Mouse (Mus musculus): ENCODE results near the gene 0610012G03Rik. TPM values are rescaled to one million over a fixed set of nuclear protein-coding genes. Genes with fewer than 3 reads are reported as not detected.
A peak's percentile ranks its signal among the peaks of the same experiment; 100 is the strongest.

The 0610012G03Rik gene
- total RNA-seq (2014; rRNA removed) (25.3 and 34.6 TPM in 2 replicates), polyA plus RNA-seq (2012; rRNA removed) (61.1 and 63.2 TPM in 2 replicates)

- DNase-seq (ENCODE audit: extremely low read depth, low read depth, low spot score), result peak; percentile 76
- Histone ChIP-seq H3K4me1 (ENCODE audit: control insufficient read depth, insufficient read depth, low read length) (peaks cover 8% of the 10 kb centered on the region), H3K9ac (ENCODE audit: low read depth, low read length) (peak within 1 kb of the TSS; percentile 93), H3K4me3 (ENCODE audit: insufficient read depth, low read depth, low read length) (peak within 1 kb of the TSS; percentile 95), H3K79me2 (ENCODE audit: control insufficient read depth, insufficient read depth, low read length) (peaks cover 23% of the 10 kb centered on the region; the same call in 1 of the 2 replicates), H3K36me3 (ENCODE audit: control insufficient read depth, insufficient read depth, low read length) (no peaks in the 10 kb centered on the region), H3K27ac (replicated peaks; ENCODE audit: insufficient read depth, low read depth, low read length) (peak within 1 kb of the TSS; percentile 66), H3K27me3 (ENCODE audit: control insufficient read depth, insufficient read depth, low read length) (no peaks in the 10 kb centered on the region)
- TF ChIP-seq POLR2A (IDR thresholded peaks at IDR 0.05; ENCODE audit: extremely low read depth, insufficient read depth, low read length) (no peak), CTCF (IDR thresholded peaks at IDR 0.05; ENCODE audit: low read depth, low read length) (no peak)
- WGBS, result under 1% methylated on average over 55 of the region's 55 CpGs
These were observed at the start of gene 0610012G03Rik, which contains the start of gene Ncbp2 for GRCm38 (mm10) chr16:31948345-31948774. Gene 0610012G03Rik (minus strand): TSS chr16:31948494. Gene Ncbp2 (plus strand): TSS chr16:31948513.

DNA sequence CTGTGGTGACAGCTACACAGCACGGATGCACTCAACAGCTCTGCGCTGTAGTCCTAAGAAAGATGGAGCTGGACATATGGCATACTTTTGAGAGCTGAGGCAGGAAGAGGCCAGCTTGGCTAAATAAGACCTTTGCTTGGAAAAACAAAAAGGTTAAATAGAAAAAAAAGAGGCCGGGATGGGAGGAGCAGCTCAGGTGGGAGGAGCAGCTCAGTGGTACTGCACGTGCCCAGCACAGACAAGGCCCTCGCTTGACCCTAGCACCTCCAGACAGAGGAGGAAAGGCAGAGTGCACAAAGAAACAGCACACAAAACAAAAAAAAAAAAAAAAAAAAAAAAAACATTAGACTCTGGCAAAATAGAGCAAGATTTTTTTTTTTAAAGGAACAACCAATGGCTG, 48.1 kb upstream of the 0610012G03Rik start:
- no peak for TF ChIP-seq CTCF (IDR thresholded peaks at IDR 0.05; ENCODE audit: low read depth, low read length)
- no peak for TF ChIP-seq POLR2A (IDR thresholded peaks at IDR 0.05; ENCODE audit: extremely low read depth, insufficient read depth, low read length)
- peaks cover 28% of the 10 kb centered on the region for H3K4me1 ChIP-seq (ENCODE audit: control insufficient read depth, insufficient read depth, low read length)
- peak; percentile 90 for DNase-seq (ENCODE audit: extremely low read depth, low read depth, low spot score)
- WGBS, result 40% methylated on average over 5 of the region's 5 CpGs
- H3K79me2 ChIP-seq (ENCODE audit: control insufficient read depth, insufficient read depth, low read length), result peaks cover 28% of the 10 kb centered on the region; the same call in 1 of the 2 replicates
- H3K9ac ChIP-seq (ENCODE audit: low read depth, low read length), result no peak overlapping the region
- H3K27ac ChIP-seq (replicated peaks; ENCODE audit: insufficient read depth, low read depth, low read length), result peak overlapping the region; percentile 45; the same call in 1 of the 2 replicates
- H3K4me3 ChIP-seq (ENCODE audit: insufficient read depth, low read depth, low read length), result no peak overlapping the region
- H3K27me3 ChIP-seq (ENCODE audit: control insufficient read depth, insufficient read depth, low read length), result no peaks in the 10 kb centered on the region
- no peaks in the 10 kb centered on the region for H3K36me3 ChIP-seq (ENCODE audit: control insufficient read depth, insufficient read depth, low read length)

DNA sequence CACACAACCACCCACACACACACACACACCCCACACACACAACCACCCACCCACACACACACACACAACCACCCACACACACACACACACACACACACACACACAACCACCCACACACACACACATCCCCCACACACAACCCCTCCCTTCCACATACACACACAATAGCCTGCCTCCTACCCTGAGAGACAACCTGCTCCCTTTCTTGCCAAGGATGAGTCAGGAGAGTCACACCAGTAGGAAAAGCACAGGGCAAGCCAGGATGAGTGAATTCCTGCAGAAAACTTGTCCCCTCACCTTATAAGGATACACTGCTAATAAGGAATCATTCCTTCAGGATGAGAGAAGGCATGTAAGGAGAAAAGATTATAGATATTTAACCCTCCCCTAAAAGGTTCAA, 45.7 kb upstream of the 0610012G03Rik start:
- H3K79me2 ChIP-seq (ENCODE audit: control insufficient read depth, insufficient read depth, low read length), result peaks cover 13% of the 10 kb centered on the region; the same call in 1 of the 2 replicates
- DNase-seq (ENCODE audit: extremely low read depth, low read depth, low spot score), result peak; percentile 30
- H3K27ac ChIP-seq (replicated peaks; ENCODE audit: insufficient read depth, low read depth, low read length), result peak overlapping the region; percentile 78
- H3K4me3 ChIP-seq (ENCODE audit: insufficient read depth, low read depth, low read length), result no peak overlapping the region
- H3K27me3 ChIP-seq (ENCODE audit: control insufficient read depth, insufficient read depth, low read length), result no peaks in the 10 kb centered on the region
- H3K9ac ChIP-seq (ENCODE audit: low read depth, low read length), result no peak overlapping the region
- TF ChIP-seq CTCF (IDR thresholded peaks at IDR 0.05; ENCODE audit: low read depth, low read length) (no peak), POLR2A (IDR thresholded peaks at IDR 0.05; ENCODE audit: extremely low read depth, insufficient read depth, low read length) (no peak)
- peaks cover 5% of the 10 kb centered on the region for H3K36me3 ChIP-seq (ENCODE audit: control insufficient read depth, insufficient read depth, low read length)
- peaks cover 24% of the 10 kb centered on the region for H3K4me1 ChIP-seq (ENCODE audit: control insufficient read depth, insufficient read depth, low read length)

- Histone ChIP-seq H3K36me3 (ENCODE audit: control insufficient read depth, insufficient read depth, low read length) (peaks cover 11% of the 10 kb centered on the region), H3K79me2 (ENCODE audit: control insufficient read depth, insufficient read depth, low read length) (peaks cover 10% of the 10 kb centered on the region; the same call in 1 of the 2 replicates), H3K27me3 (ENCODE audit: control insufficient read depth, insufficient read depth, low read length) (no peaks in the 10 kb centered on the region), H3K4me3 (ENCODE audit: insufficient read depth, low read depth, low read length) (no peak overlapping the region), H3K9ac (ENCODE audit: low read depth, low read length) (no peak overlapping the region), H3K27ac (replicated peaks; ENCODE audit: insufficient read depth, low read depth, low read length) (peak overlapping the region; percentile 78), H3K4me1 (ENCODE audit: control insufficient read depth, insufficient read depth, low read length) (peaks cover 21% of the 10 kb centered on the region)
- TF ChIP-seq POLR2A (IDR thresholded peaks at IDR 0.05; ENCODE audit: extremely low read depth, insufficient read depth, low read length) (no peak), CTCF (IDR thresholded peaks at IDR 0.05; ENCODE audit: low read depth, low read length) (no peak)
- WGBS, result 28% methylated on average over 4 of the region's 4 CpGs
- DNase-seq (ENCODE audit: extremely low read depth, low read depth, low spot score), result peak; percentile 90
These were observed 44.9 kb upstream of the 0610012G03Rik start for GRCm38 (mm10) chr16:31993195-31993594.

DNA sequence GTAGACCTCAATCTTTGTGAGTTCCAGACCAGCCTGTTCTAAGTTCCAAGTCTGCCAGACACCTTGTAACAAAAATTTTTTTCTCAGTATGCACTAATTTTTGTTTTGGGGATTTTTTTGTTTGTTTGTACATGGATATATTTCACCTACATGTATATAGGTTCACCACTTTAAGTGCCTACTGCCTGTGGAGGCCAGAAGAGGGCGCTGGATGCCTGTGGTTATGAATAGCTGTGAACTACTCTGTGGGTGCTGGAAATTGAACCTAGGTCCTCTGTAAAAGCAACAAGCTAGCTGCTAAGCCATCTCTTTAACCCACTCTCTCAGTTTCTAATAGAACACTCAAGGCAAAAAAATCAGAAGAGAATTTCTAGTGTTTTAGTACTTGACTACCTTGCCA, 43.7 kb upstream of the 0610012G03Rik start:
- no peak overlapping the region for H3K9ac ChIP-seq (ENCODE audit: low read depth, low read length)
- H3K36me3 ChIP-seq (ENCODE audit: control insufficient read depth, insufficient read depth, low read length), result peaks cover 11% of the 10 kb centered on the region
- H3K27ac ChIP-seq (replicated peaks; ENCODE audit: insufficient read depth, low read depth, low read length), result no peak overlapping the region
- TF ChIP-seq CTCF (IDR thresholded peaks at IDR 0.05; ENCODE audit: low read depth, low read length) (peak; percentile 44; the same call in 1 of the 2 replicates), POLR2A (IDR thresholded peaks at IDR 0.05; ENCODE audit: extremely low read depth, insufficient read depth, low read length) (no peak)
- WGBS, result 80% methylated on average over 1 of the region's 1 CpGs
- peaks cover 4% of the 10 kb centered on the region; the same call in 1 of the 2 replicates for H3K79me2 ChIP-seq (ENCODE audit: control insufficient read depth, insufficient read depth, low read length)
- no peaks in the 10 kb centered on the region for H3K27me3 ChIP-seq (ENCODE audit: control insufficient read depth, insufficient read depth, low read length)
- peaks cover 20% of the 10 kb centered on the region for H3K4me1 ChIP-seq (ENCODE audit: control insufficient read depth, insufficient read depth, low read length)
- H3K4me3 ChIP-seq (ENCODE audit: insufficient read depth, low read depth, low read length), result no peak overlapping the region
- DNase-seq (ENCODE audit: extremely low read depth, low read depth, low spot score), result no peak

GRCm38 (mm10) chr16:31980946-31981345, 32.7 kb upstream of the 0610012G03Rik start:
- peaks cover 30% of the 10 kb centered on the region for H3K36me3 ChIP-seq (ENCODE audit: control insufficient read depth, insufficient read depth, low read length)
- H3K27ac ChIP-seq (replicated peaks; ENCODE audit: insufficient read depth, low read depth, low read length), result no peak overlapping the region
- DNase-seq (ENCODE audit: extremely low read depth, low read depth, low spot score), result no peak
- no peaks in the 10 kb centered on the region for H3K4me1 ChIP-seq (ENCODE audit: control insufficient read depth, insufficient read depth, low read length)
- 93% methylated on average over 5 of the region's 5 CpGs for WGBS
- H3K4me3 ChIP-seq (ENCODE audit: insufficient read depth, low read depth, low read length), result no peak overlapping the region
- H3K79me2 ChIP-seq (ENCODE audit: control insufficient read depth, insufficient read depth, low read length), result no peaks in the 10 kb centered on the region
- no peak overlapping the region for H3K9ac ChIP-seq (ENCODE audit: low read depth, low read length)
- TF ChIP-seq CTCF (IDR thresholded peaks at IDR 0.05; ENCODE audit: low read depth, low read length), result no peak
- no peak for TF ChIP-seq POLR2A (IDR thresholded peaks at IDR 0.05; ENCODE audit: extremely low read depth, insufficient read depth, low read length)
- no peaks in the 10 kb centered on the region for H3K27me3 ChIP-seq (ENCODE audit: control insufficient read depth, insufficient read depth, low read length)
